Mouse (Mus musculus): ENCODE data around the gene Tcf3.

The Tcf3 gene

GRCm38 (mm10) chr10:80433513-80434232 lies at the start of gene Tcf3:
Gene Tcf3 (minus strand): TSS chr10:80433647.
- peak; percentile 97 to 98 for DNase-seq

- no peak for DNase-seq
These were observed 47.6 kb upstream of the Tcf3 start for GRCm38 (mm10) chr10:80481002-80481401.

GRCm38 (mm10) chr10:80478531-80478930 lies 45.1 kb upstream of the Tcf3 start:
- DNase-seq: no peak

- DNase-seq: peak; percentile 98
These were observed 42.0 kb upstream of the Tcf3 start for GRCm38 (mm10) chr10:80475290-80475959.

- no peak for DNase-seq
These were observed 31.6 kb upstream of the Tcf3 start for GRCm38 (mm10) chr10:80465066-80465465.

- peak in 1 of 2 experiments; percentile 27 for DNase-seq
These were observed 31.1 kb upstream of the Tcf3 start for GRCm38 (mm10) chr10:80464381-80465035.

GRCm38 (mm10) chr10:80461346-80461745 lies 27.9 kb upstream of the Tcf3 start:
- no peak for DNase-seq

- no peak for DNase-seq
These were observed 26.9 kb upstream of the Tcf3 start for GRCm38 (mm10) chr10:80460324-80460723.

- DNase-seq: peak; percentile 70 to 79
These were observed 26.2 kb upstream of the Tcf3 start for GRCm38 (mm10) chr10:80459671-80460070.

GRCm38 (mm10) chr10:80459236-80459635 lies 25.8 kb upstream of the Tcf3 start:
- DNase-seq: peak; percentile 82 to 88

- no peak for DNase-seq
These were observed 22.2 kb upstream of the Tcf3 start for GRCm38 (mm10) chr10:80455697-80456096.

- DNase-seq: no peak
These were observed 21.3 kb upstream of the Tcf3 start for GRCm38 (mm10) chr10:80454781-80455180.

- no peak for DNase-seq
These were observed 20.2 kb upstream of the Tcf3 start for GRCm38 (mm10) chr10:80453601-80454000.

GRCm38 (mm10) chr10:80450599-80450998 lies 17.2 kb upstream of the Tcf3 start:
- no peak for DNase-seq

GRCm38 (mm10) chr10:80445898-80446601 lies 12.6 kb upstream of the Tcf3 start:
- peak; percentile 90 to 91 for DNase-seq

- peak; percentile 45 to 46 for DNase-seq
These were observed 11.6 kb upstream of the Tcf3 start for GRCm38 (mm10) chr10:80445052-80445451.

GRCm38 (mm10) chr10:80444339-80445045 lies 11.0 kb upstream of the Tcf3 start:
- peak; percentile 77 for DNase-seq

GRCm38 (mm10) chr10:80443575-80444278 lies 10.3 kb upstream of the Tcf3 start:
- DNase-seq: no peak

- DNase-seq: no peak
These were observed 9.5 kb upstream of the Tcf3 start for GRCm38 (mm10) chr10:80442989-80443388.

GRCm38 (mm10) chr10:80441598-80441997 lies 8.2 kb upstream of the Tcf3 start:
- DNase-seq: no peak

- no peak for DNase-seq
These were observed 6.6 kb upstream of the Tcf3 start for GRCm38 (mm10) chr10:80440031-80440430.

- DNase-seq: no peak
These were observed 4.5 kb upstream of the Tcf3 start for GRCm38 (mm10) chr10:80437973-80438372.
